Mouse (Mus musculus): Measurements from ENCODE around the gene Sp3.

Gene Sp3

GRCm38 (mm10) chr2:72978473-72978872, 1.8 kb downstream of the Sp3 start:
- POLR2A ChIA-PET, result interaction anchor here in 2 of 4 experiments (1.1 to 3.8 kb wide), 6 partner anchors 11 to 44 kb away, joined by 3 to 45 read pairs (median 22); no protein-coding TSS in a partner anchor
- CTCF ChIA-PET, result interaction anchor here in 1 of 4 experiments (0.5 kb wide), 1 partner anchor 1322 kb away, joined by 5 read pairs; no protein-coding TSS in a partner anchor

GRCm38 (mm10) chr2:72977272-72977671, 3.0 kb downstream of the Sp3 start:
- CTCF ChIA-PET, result no interaction called here
- POLR2A ChIA-PET, result interaction anchor here in 3 of 4 experiments (0.6 to 2.3 kb wide), 12 partner anchors 9 to 538 kb away, joined by 3 to 9 read pairs (median 4); no protein-coding TSS in a partner anchor

GRCm38 (mm10) chr2:72976036-72976435, 4.2 kb downstream of the Sp3 start:
- CTCF ChIA-PET, result no interaction called here
- POLR2A ChIA-PET, result interaction anchor here in 2 of 4 experiments (0.9 to 2.3 kb wide), 5 partner anchors 9 to 62 kb away, joined by 3 to 9 read pairs (median 4); no protein-coding TSS in a partner anchor

DNA sequence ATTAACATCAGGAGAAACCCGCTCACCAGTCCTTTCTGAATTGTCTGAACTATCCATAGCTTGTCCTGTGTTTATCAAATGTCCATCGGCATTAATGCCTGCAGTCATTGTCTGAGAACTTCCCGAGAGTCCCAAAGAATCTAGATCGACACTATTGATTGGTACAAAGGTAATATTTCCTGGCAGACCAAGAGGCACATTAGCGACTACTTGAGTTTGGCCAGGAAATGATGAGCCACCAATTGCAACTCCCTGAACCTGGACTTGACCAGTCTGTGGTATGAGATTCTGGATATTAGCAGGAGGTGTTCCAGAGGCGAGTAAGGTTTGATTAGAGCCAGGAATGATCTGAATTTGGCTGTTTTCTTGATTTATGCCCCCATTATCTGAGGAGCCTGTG, 9.4 kb downstream of the Sp3 start:
- ChIA-PET POLR2A (interaction anchor here in 1 of 4 experiments (1.7 kb wide), 1 partner anchor 10 kb away, joined by 10 read pairs; the partner anchor contains the start of gene Sp3), CTCF (interaction anchor here in 1 of 4 experiments (0.5 to 0.6 kb wide), 3 partner anchors 10 to 68 kb away, joined by 3 read pairs; partner anchors contain the start of gene Sp3)

GRCm38 (mm10) chr2:72970302-72970701, 9.9 kb downstream of the Sp3 start:
- ChIA-PET POLR2A (interaction anchor here in 2 of 4 experiments (1.7 kb wide), 2 partner anchors 10 kb away, joined by 5 to 10 read pairs; partner anchors contain the start of gene Sp3 (in 2 of the 2)), CTCF (interaction anchor here in 1 of 4 experiments (0.5 to 0.6 kb wide), 3 partner anchors 10 to 69 kb away, joined by 3 read pairs; partner anchors contain the start of gene Sp3)

GRCm38 (mm10) chr2:72968536-72968935, 11.7 kb downstream of the Sp3 start:
- ChIA-PET CTCF (interaction anchor here in 2 of 4 experiments (0.5 to 0.7 kb wide), 2 partner anchors 61 to 70 kb away, joined by 3 to 4 read pairs; no protein-coding TSS in a partner anchor), POLR2A (interaction anchor here in 2 of 4 experiments (0.8 to 1.7 kb wide), 6 partner anchors 8 to 53 kb away, joined by 3 to 5 read pairs (median 4); partner anchors contain the start of gene Sp3 (in 2 of the 2))

GRCm38 (mm10) chr2:72965450-72965849, 14.8 kb downstream of the Sp3 start:
- CTCF ChIA-PET, result interaction anchor here in 1 of 4 experiments (0.7 kb wide), 1 partner anchor 78 kb away, joined by 4 read pairs; no protein-coding TSS in a partner anchor
- POLR2A ChIA-PET, result interaction anchor here in 2 of 4 experiments (0.9 to 3.7 kb wide), 3 partner anchors 9 to 90 kb away, joined by 3 to 13 read pairs (median 3); partner anchors contain the start of gene Sp3 (in 1 of the 2)

DNA sequence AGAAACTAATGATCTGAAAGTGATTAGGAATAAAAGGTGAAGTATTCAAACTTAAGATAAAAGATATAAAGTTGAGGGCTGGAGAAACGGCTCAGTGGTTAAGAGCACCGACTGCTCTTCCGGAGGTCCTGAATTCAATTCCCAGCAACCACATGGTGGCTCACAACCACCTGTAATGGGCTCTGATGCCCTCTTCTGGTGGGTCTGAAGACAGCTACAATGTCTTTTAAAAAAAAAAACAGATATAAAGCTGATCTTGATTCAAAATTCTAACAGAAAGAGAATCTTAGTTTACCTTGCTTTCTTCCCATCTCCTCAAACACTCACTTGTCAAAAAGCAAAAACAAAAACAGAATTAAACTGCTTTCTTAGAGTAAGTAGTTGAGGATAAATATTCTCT, 23.8 kb downstream of the Sp3 start:
- ChIA-PET POLR2A (interaction anchor here in 2 of 4 experiments (0.9 to 2.1 kb wide), 7 partner anchors 10 to 441 kb away, joined by 3 to 13 read pairs (median 4); partner anchors contain the start of gene Sp3 (in 1 of the 2)), CTCF (interaction anchor here (0.6 to 1.4 kb wide), 5 partner anchors 15 to 322 kb away, joined by 3 to 5 read pairs (median 3); no protein-coding TSS in a partner anchor)

GRCm38 (mm10) chr2:72952979-72953378, 27.3 kb downstream of the Sp3 start:
- ChIA-PET CTCF (no interaction called here), POLR2A (no interaction called here)

GRCm38 (mm10) chr2:72935937-72936336, 44.3 kb downstream of the Sp3 start:
- CTCF ChIA-PET, result interaction anchor here in 1 of 4 experiments (1.0 kb wide), 1 partner anchor 419 kb away, joined by 3 read pairs; no protein-coding TSS in a partner anchor
- POLR2A ChIA-PET, result interaction anchor here in 2 of 4 experiments (0.6 to 1.6 kb wide), 6 partner anchors 9 to 196 kb away, joined by 3 to 7 read pairs (median 4); no protein-coding TSS in a partner anchor

GRCm38 (mm10) chr2:72932186-72932585, 48.1 kb downstream of the Sp3 start:
- ChIA-PET POLR2A (interaction anchor here in 2 of 4 experiments (0.6 to 1.2 kb wide), 3 partner anchors 15 to 457 kb away, joined by 3 to 5 read pairs (median 3); no protein-coding TSS in a partner anchor), CTCF (interaction anchor here in 2 of 4 experiments (0.6 to 1.1 kb wide), 2 partner anchors 25 to 459 kb away, joined by 3 read pairs; no protein-coding TSS in a partner anchor)

DNA sequence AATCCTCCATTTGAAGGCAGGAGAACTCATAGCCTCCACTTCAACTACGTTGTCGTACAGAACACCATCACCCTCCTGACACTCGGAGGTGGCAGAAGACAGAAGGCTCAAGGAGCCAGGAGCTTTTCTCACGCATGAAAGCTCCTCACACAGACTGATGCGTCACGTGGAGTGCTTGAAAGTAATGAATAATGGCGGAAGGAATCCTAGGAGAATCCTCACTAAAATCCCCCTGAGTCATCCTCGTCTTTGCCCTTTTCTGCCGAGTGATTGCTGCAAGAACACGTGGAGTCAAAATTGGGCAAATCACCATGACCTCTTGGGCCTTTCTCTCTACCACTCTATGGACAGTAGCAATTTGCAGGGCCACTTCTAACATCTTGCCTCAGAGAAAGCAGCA, 55.3 kb downstream of the Sp3 start:
- POLR2A ChIA-PET, result interaction anchor here in 2 of 4 experiments (0.6 to 1.0 kb wide), 6 partner anchors 11 to 400 kb away, joined by 3 to 7 read pairs (median 5); no protein-coding TSS in a partner anchor
- CTCF ChIA-PET, result no interaction called here

- ChIA-PET POLR2A (no interaction called here), CTCF (no interaction called here)
These were observed 64.1 kb downstream of the Sp3 start for GRCm38 (mm10) chr2:72916170-72916569.

GRCm38 (mm10) chr2:72915245-72915930, 64.9 kb downstream of the Sp3 start:
- ChIA-PET POLR2A (interaction anchor here in 1 of 4 experiments (0.7 to 2.0 kb wide), 2 partner anchors 11 to 15 kb away, joined by 3 to 5 read pairs; no protein-coding TSS in a partner anchor), CTCF (interaction anchor here in 1 of 4 experiments (0.6 kb wide), 1 partner anchor 32 kb away, joined by 3 read pairs; no protein-coding TSS in a partner anchor)

GRCm38 (mm10) chr2:72913458-72913760, 66.8 kb downstream of the Sp3 start:
- POLR2A ChIA-PET, result interaction anchor here in 2 of 4 experiments (0.6 kb wide), 2 partner anchors 12 to 434 kb away, joined by 3 to 6 read pairs; no protein-coding TSS in a partner anchor
- CTCF ChIA-PET, result no interaction called here

GRCm38 (mm10) chr2:72912708-72913457, 67.4 kb downstream of the Sp3 start:
- ChIA-PET POLR2A (interaction anchor here in 2 of 4 experiments (0.5 to 0.6 kb wide), 3 partner anchors 12 to 434 kb away, joined by 3 to 6 read pairs (median 4); no protein-coding TSS in a partner anchor), CTCF (no interaction called here)

DNA sequence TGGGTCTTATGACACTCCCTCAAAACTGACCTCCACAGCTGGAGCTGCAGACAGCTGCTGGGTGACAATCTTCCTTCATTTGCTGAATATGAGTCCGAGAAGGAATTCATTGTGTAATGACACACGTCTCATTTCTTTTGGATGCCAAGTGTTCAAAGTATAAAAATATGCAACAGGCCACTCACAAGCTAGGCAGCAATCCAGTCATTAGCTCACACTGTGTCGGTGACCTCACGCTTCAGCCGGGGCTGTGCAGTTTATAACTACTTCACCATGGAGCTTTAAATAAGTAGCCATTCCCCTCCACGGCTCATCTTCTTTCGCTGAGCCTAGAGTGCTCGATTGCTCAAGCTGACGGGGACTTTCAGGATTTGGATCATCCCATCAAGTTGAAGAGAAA, 68.7 kb downstream of the Sp3 start:
- ChIA-PET POLR2A (no interaction called here), CTCF (no interaction called here)

- ChIA-PET CTCF (interaction anchor here in 1 of 4 experiments (0.6 kb wide), 1 partner anchor 544 kb away, joined by 3 read pairs; no protein-coding TSS in a partner anchor), POLR2A (interaction anchor here in 2 of 4 experiments (0.6 to 1.4 kb wide), 5 partner anchors 30 to 370 kb away, joined by 3 to 7 read pairs (median 4); no protein-coding TSS in a partner anchor)
These were observed 71.2 kb downstream of the Sp3 start for GRCm38 (mm10) chr2:72909046-72909445.

Data from embryonic stem cell, embryonic (primary cell).